ENCODE assay signal across 10 mouse cellular contexts in the genomic region with DNA sequence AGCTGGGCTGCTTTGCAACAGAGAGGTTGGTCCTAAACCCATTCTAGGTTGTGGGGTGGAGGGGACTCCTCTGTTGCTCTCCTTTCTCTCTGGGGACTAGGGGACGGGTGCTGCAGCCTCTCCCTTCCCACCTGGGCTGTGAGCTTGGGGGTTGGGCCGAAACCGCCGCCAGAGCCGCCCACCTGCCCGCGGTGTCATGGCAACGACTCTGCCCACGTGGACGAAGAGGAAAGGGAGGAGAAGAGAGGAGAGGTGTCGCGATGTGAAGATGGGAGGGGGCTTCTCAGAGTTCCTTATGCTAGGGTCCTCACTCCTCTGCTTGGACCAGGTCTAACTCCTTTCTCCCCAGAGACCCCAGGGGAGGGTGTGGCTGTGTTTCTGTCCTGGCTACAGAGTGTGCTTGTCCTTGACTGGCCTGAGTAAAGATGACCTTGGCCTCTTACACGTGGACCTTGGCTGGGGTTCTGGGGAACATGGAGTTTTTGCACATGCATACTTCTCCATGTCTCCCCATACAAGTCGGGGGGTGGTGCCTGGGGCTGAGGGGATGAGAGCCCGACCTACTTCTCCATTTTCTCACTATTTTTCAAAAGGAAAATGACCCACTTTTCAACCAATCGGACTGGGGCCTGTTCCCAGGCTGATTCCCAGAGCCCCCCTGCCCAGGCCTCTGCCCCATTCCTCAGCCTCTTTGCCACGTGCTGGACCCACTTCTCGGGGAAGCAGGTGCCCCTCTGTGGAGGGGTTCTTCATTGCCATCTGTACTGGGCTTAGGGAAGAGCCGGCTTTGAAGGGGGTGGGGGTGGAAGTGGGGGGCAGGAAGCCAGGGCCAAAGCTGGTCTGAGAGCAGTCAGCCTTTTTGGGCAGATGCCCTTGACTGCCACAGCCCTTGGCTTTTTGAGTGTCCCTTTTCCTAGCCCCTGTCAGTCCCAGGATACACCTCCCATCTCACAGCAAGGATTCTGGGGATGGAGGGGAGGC. TPM values are rescaled to one million over a fixed set of nuclear protein-coding genes. Genes with fewer than 3 reads are reported as not detected.
A peak's percentile ranks its signal among the peaks of the same experiment; 100 is the strongest.
DNase-seq lines count a peak whose midpoint lies in the region; ATAC-seq and TF ChIP-seq lines count a peak whose summit lies in the region.
"Had no signal": no experiment of that assay in that cellular context is flagged by ENCODE, and none has a peak within 500 bp of the region (broad histone marks: within the 10 kb centered on the region; RNA-seq: fewer than 3 reads in every experiment).

No protein-coding gene starts in this region.

- H3K9ac ChIP-seq in hindbrain, postnatal 0 days (replicated peaks; ENCODE audit: low read length): 0 out of 2 replicates have a peak overlapping the region, but pooled peaks have one; percentile 4
- no peak overlapping the region for H3K9ac ChIP-seq in kidney, embryonic 16.5 days (replicated peaks; ENCODE audit: low read length)

- no peaks in the 10 kb centered on the region for H3K27me3 ChIP-seq in hindbrain, postnatal 0 days (ENCODE audit: insufficient read depth, low read length)
- H3K27me3 ChIP-seq in kidney, embryonic 16.5 days (ENCODE audit: insufficient read depth, low read length): no peaks in the 10 kb centered on the region

- TF ChIP-seq CTCF in layer of hippocampus, adult 2 months (conservative IDR thresholded peaks at IDR 0.05): no peak
- no peak for TF ChIP-seq CTCF in hindbrain, postnatal 0 days (IDR thresholded peaks at IDR 0.05; ENCODE audit: low read depth)

- WGBS in hindbrain, postnatal 0 days: 11% methylated on average over 19 of the region's 19 CpGs
- WGBS in kidney, embryonic 16.5 days: 12% methylated on average over 19 of the region's 19 CpGs

- DNase-seq in layer of hippocampus, adult 2 months (ENCODE audit: low spot score in 2 of 2): peak in 1 of 2 experiments; percentile 68
- DNase-seq in layer of hippocampus, adult 9-11 months: no peak
- DNase-seq in cerebellum, adult 8-10 months: peak; percentile 24
- peak; percentile 63 for DNase-seq in hindbrain, postnatal 0 days (ENCODE audit: low spot score)
- DNase-seq in right cerebral cortex, adult 2 months (ENCODE audit: low spot score in 2 of 2): peak; percentile 63 to 75
- DNase-seq in lung, postnatal 10 days: no peak
- DNase-seq: heart, adult 2 months; kidney, adult 2 months had no signal

- peak overlapping the region; percentile 39 for H3K4me3 ChIP-seq in layer of hippocampus, adult 2 months
- no peak overlapping the region for H3K4me3 ChIP-seq in hindbrain, postnatal 0 days (ENCODE audit: low read length)
- no peak overlapping the region for H3K4me3 ChIP-seq in kidney, embryonic 16.5 days (ENCODE audit: low read length)
- H3K4me3 ChIP-seq: heart, adult 2 months had no signal

- peak; percentile 65 for ATAC-seq in hindbrain, postnatal 0 days
- no peak for ATAC-seq in kidney, embryonic 16.5 days (ENCODE audit: low FRiP score, low TSS enrichment)
- no peak for ATAC-seq in megakaryocyte, adult 5-6 weeks (ENCODE audit: poor library complexity, severe bottlenecking)

- H3K4me2 ChIP-seq in hindbrain, postnatal 0 days (ENCODE audit: low read depth, low read length): peak overlapping the region; percentile 36
- no peak overlapping the region for H3K4me2 ChIP-seq in kidney, embryonic 16.5 days (replicated peaks; ENCODE audit: low read depth, low read length)

- H3K27ac ChIP-seq in layer of hippocampus, adult 2 months: peak overlapping the region; percentile 91
- peak overlapping the region; percentile 62 for H3K27ac ChIP-seq in hindbrain, postnatal 0 days
- H3K27ac ChIP-seq in kidney, embryonic 16.5 days (ENCODE audit: low read length): no peak overlapping the region
- H3K27ac ChIP-seq: heart, adult 2 months had no signal

- peaks cover 18% of the 10 kb centered on the region for H3K4me1 ChIP-seq in hindbrain, postnatal 0 days (ENCODE audit: insufficient read depth, low read length)
- no peaks in the 10 kb centered on the region for H3K4me1 ChIP-seq in kidney, embryonic 16.5 days (ENCODE audit: insufficient read depth, low read length)

- H3K9me3 ChIP-seq in hindbrain, postnatal 0 days (ENCODE audit: low read length): no peaks in the 10 kb centered on the region
- H3K9me3 ChIP-seq in kidney, embryonic 16.5 days (ENCODE audit: low read length): no peaks in the 10 kb centered on the region

- H3K36me3 ChIP-seq in hindbrain, postnatal 0 days (ENCODE audit: insufficient read depth, low read length): no peaks in the 10 kb centered on the region
- H3K36me3 ChIP-seq in kidney, embryonic 16.5 days (ENCODE audit: insufficient read depth, low read length): no peaks in the 10 kb centered on the region

RNA-seq across cellular contexts. Expression of a gene that starts 10.8 kb away (rescaled TPM):
- 100 to 1,000 TPM; 283 to 292 TPM for total RNA-seq in layer of hippocampus, adult 2 months (2021)
- total RNA-seq in hindbrain, postnatal 0 days (2014; rRNA removed): 153 and 163 TPM in 2 replicates
- 30.0 and 34.2 TPM in 2 replicates for polyA plus RNA-seq in hindbrain, postnatal 0 days (2015; fragmentation: Nextera tagmentation; extraction: Ambion mirVana)
- 0.40 and 0.41 TPM in 2 replicates for polyA plus RNA-seq in kidney, embryonic 16.5 days (2015; fragmentation: Nextera tagmentation; extraction: Ambion mirVana)
- not detected in 2 replicates for total RNA-seq in megakaryocyte, adult 5-6 weeks (2015)
- not detected in 2 replicates for total RNA-seq in megakaryocyte, adult 5-6 weeks (2017)

RNA-seq across cellular contexts. Expression of a gene that starts 56.3 kb away (rescaled TPM):
- total RNA-seq in layer of hippocampus, adult 2 months (2021): 1 to 10 TPM; 5.5 to 5.8 TPM
- 6.7 and 8.7 TPM in 2 replicates for total RNA-seq in hindbrain, postnatal 0 days (2014; rRNA removed)
- 13.8 and 15.4 TPM in 2 replicates for polyA plus RNA-seq in hindbrain, postnatal 0 days (2015; fragmentation: Nextera tagmentation; extraction: Ambion mirVana)
- polyA plus RNA-seq in kidney, embryonic 16.5 days (2015; fragmentation: Nextera tagmentation; extraction: Ambion mirVana): 26.5 and 28.7 TPM in 2 replicates
- 11.8 and 13.9 TPM in 2 replicates for total RNA-seq in megakaryocyte, adult 5-6 weeks (2015)
- 8.2 and 8.6 TPM in 2 replicates for total RNA-seq in megakaryocyte, adult 5-6 weeks (2017)

Comparison
In these comparisons a context has a peak if more than half of its experiments do, and no peak if none do; other contexts are left out.
1. DNase-seq: peak in cerebellum, adult 8-10 months (single experiment), hindbrain, postnatal 0 days (single experiment) and right cerebral cortex, adult 2 months (2 of 2); none in layer of hippocampus, adult 9-11 months (single experiment) and lung, postnatal 10 days (single experiment).
2. RNA of a gene that starts 10.8 kb away (total RNA-seq): 283 to 292 TPM in layer of hippocampus, adult 2 months and 153 to 163 TPM in hindbrain, postnatal 0 days; not detected in megakaryocyte, adult 5-6 weeks; every median in the first group is over 100 times any median in the second.